Mouse (Mus musculus) myocyte (in vitro differentiated cells): Measurements from ENCODE around the gene Sebox.

ENCODE experiments used
- CEBPB ChIP-seq: IDR thresholded peaks from 2 replicates; pipeline ENCODE4 v1.6.1; 2011; ENCODE audit warnings: mild to moderate bottlenecking, moderate library complexity; ENCODE audit not compliant: poor library complexity, insufficient read depth, severe bottlenecking
- MYOD1 ChIP-seq, 3 experiments: IDR thresholded peaks; one replicate each; pipeline ENCODE4 v1.6.1; 2011; ENCODE audit warnings: control low read depth in 2 of 3, low read depth in 2 of 3, mild to moderate bottlenecking in 2 of 3, moderate library complexity in 1 of 3; ENCODE audit not compliant: insufficient read length in 2 of 3, control insufficient read depth in 1 of 3
- POLR2A ChIP-seq: IDR thresholded peaks from one replicate; pipeline ENCODE4 v1.6.1; 2011; ENCODE audit warnings: low read depth, mild to moderate bottlenecking, control low read depth, moderate library complexity; ENCODE audit not compliant: insufficient read length
- TCF12 ChIP-seq: IDR thresholded peaks from one replicate; pipeline ENCODE4 v1.6.1; 2011; ENCODE audit warnings: mild to moderate bottlenecking, control low read depth; ENCODE audit not compliant: poor library complexity, insufficient read depth, severe bottlenecking

DNA sequence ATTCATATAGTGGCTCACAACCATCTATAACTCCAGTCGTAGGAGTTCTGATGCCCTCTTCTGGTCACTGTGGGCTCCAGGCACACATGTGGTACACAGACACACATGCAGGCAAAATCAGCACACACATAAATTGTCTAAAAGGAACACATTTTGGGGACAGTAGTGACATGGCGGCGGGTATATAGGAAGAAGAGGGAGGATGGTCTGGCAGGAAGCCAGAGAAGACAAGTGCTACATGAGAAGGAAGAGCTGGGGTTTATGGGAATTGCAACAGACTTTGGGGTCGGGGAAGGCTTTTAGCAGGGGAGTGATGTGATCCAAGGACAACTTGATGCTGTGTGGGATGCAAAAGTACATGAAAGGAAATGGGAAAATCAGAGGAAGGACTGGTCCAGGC, 31.3 kb downstream of the Sebox start:
- no peak for TF ChIP-seq MYOD1 (IDR thresholded peaks at IDR 0.05; ENCODE audit: control insufficient read depth in 1 of 3, insufficient read length in 2 of 3, low read depth in 2 of 3)
- TF ChIP-seq POLR2A: no peak
- TF ChIP-seq TCF12: no peak
- TF ChIP-seq CEBPB: no peak
